ENCODE assay signal across 8 mouse cellular contexts in the genomic region with DNA sequence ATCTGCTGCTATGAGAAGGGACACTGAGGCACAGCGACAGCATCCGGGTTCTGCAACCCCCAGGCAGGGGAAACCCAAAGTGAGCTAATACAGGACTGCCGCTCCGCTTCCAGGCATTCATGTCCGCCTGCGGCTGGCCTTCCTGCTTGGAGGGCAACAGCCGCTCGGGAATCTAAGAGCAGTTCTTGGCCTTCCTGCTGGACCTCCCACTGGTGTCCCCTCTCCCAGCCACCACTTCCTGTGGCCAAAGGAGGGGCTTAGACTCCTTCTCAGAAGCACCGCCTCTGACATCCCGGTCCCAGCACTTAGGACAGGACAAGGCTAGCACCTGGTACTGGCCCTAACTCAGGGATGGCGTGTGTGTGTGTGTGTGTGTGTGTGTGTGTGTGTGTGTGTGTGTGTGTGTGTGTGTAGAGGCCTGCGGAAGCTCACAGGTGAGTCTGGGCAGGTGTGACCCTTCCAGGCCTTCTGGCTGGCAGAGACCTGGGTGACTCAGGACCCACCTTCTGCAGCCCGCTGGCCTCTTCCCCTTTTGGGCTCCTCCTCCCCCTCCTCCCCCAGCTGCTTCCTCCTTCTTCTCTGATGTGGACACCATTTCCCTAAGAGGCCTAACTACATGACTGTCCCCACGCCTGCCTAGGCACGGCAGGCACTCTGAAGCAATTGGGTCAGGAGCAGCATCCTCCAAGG. TPM values are rescaled to one million over a fixed set of nuclear protein-coding genes. Genes with fewer than 3 reads are reported as not detected.
A peak's percentile ranks its signal among the peaks of the same experiment; 100 is the strongest.
DNase-seq lines count a peak whose midpoint lies in the region; ATAC-seq and TF ChIP-seq lines count a peak whose summit lies in the region.

No protein-coding gene starts in this region.

- peak overlapping the region; percentile 32 for H3K4me2 ChIP-seq in intestine, postnatal 0 days (replicated peaks; ENCODE audit: low read depth)

- peak overlapping the region; percentile 79 for H3K27ac ChIP-seq in thymus, adult 2 months (ENCODE audit: control insufficient read depth, insufficient read depth, low read length)
- H3K27ac ChIP-seq in intestine, postnatal 0 days (ENCODE audit: low read depth, low read length), result peak overlapping the region; percentile 54; the same call in 1 of the 2 replicates

- no peak for TF ChIP-seq CTCF in thymus, adult 2 months (IDR thresholded peaks at IDR 0.05; ENCODE audit: borderline replicate concordance, control insufficient read depth, extremely low read depth, insufficient read depth, low read length, poor library complexity)
- no peak for TF ChIP-seq CTCF in intestine, postnatal 0 days (IDR thresholded peaks at IDR 0.05; ENCODE audit: low read depth)
- TF ChIP-seq CTCF in lung, adult 2 months (IDR thresholded peaks at IDR 0.05; ENCODE audit: insufficient read depth, low read length), result no peak

- H3K9ac ChIP-seq in intestine, postnatal 0 days (ENCODE audit: low read depth, low read length), result no peak overlapping the region

- no peaks in the 10 kb centered on the region for H3K27me3 ChIP-seq in thymus, adult 2 months (ENCODE audit: control insufficient read depth, insufficient read depth, low read length)
- no peaks in the 10 kb centered on the region for H3K27me3 ChIP-seq in intestine, postnatal 0 days (replicated peaks; ENCODE audit: control insufficient read depth, insufficient read depth, low read length)

- H3K4me3 ChIP-seq in thymus, adult 2 months (ENCODE audit: control insufficient read depth, insufficient read depth, low read length), result no peak overlapping the region
- H3K4me3 ChIP-seq in intestine, postnatal 0 days (ENCODE audit: low read depth, low read length), result no peak overlapping the region
- peak overlapping the region; percentile 45 for H3K4me3 ChIP-seq in lung, adult 2 months (replicated peaks; ENCODE audit: extremely low read depth, low read depth, low read length)

- 68% methylated on average over 15 of the region's 15 CpGs for WGBS in thymus, adult 2 months
- WGBS in intestine, postnatal 0 days, result 56% methylated on average over 15 of the region's 15 CpGs
- 20% methylated on average over 15 of the region's 15 CpGs for WGBS in lung, adult 2 months

- peak; percentile 64 for ATAC-seq in granulocyte monocyte progenitor cell, adult 5-6 weeks (replicated peaks; ENCODE audit: poor library complexity, severe bottlenecking)
- ATAC-seq in intestine, postnatal 0 days, result no peak

- no peaks in the 10 kb centered on the region for H3K36me3 ChIP-seq in thymus, adult 2 months (ENCODE audit: control insufficient read depth, insufficient read depth, low read length)
- H3K36me3 ChIP-seq in intestine, postnatal 0 days (ENCODE audit: control insufficient read depth, insufficient read depth), result peaks cover 14% of the 10 kb centered on the region; the same call in 1 of the 2 replicates

- no peak for TF ChIP-seq POLR2A in thymus, adult 2 months (IDR thresholded peaks at IDR 0.05; ENCODE audit: control insufficient read depth, extremely low read depth, insufficient read depth, low read length, poor library complexity)
- TF ChIP-seq POLR2A in lung, adult 2 months (IDR thresholded peaks at IDR 0.05; ENCODE audit: borderline replicate concordance, extremely low read depth, low read depth, low read length), result 0 out of 2 replicates have a peak, but pooled peaks have one; percentile 32

- no peaks in the 10 kb centered on the region for H3K9me3 ChIP-seq in intestine, postnatal 0 days (ENCODE audit: control insufficient read depth)

- peaks cover 88% of the 10 kb centered on the region for H3K4me1 ChIP-seq in thymus, adult 2 months (replicated peaks; ENCODE audit: control insufficient read depth, insufficient read depth, low read length)
- H3K4me1 ChIP-seq in intestine, postnatal 0 days (replicated peaks; ENCODE audit: control insufficient read depth, insufficient read depth, low read length), result peaks cover 27% of the 10 kb centered on the region
- peaks cover 81% of the 10 kb centered on the region for H3K4me1 ChIP-seq in lung, adult 2 months (ENCODE audit: control insufficient read depth, insufficient read depth, low read length)

- peak; percentile 33 for DNase-seq in thymus, adult 2 months
- no peak for DNase-seq in thymus, postnatal 36 days
- DNase-seq in lung, adult 2 months, result peak; percentile 34
- peak; percentile 86 to 88 for DNase-seq in spleen, postnatal 36 days (ENCODE audit: low spot score in 2 of 2)
- no peak for DNase-seq in T-cell, adult 2 months (ENCODE audit: low spot score)
- no peak for DNase-seq in frontal cortex, postnatal 36 days (ENCODE audit: low spot score in 2 of 2)

RNA-seq across cellular contexts. Expression of a gene that starts 6.3 kb away (rescaled TPM):
- 1,154 and 1,267 TPM in 2 replicates for polyA plus RNA-seq in thymus, adult 2 months (2012; rRNA removed)
- 410 and 448 TPM in 2 replicates for total RNA-seq in granulocyte monocyte progenitor cell, adult 5-6 weeks (2014; fragmentation: Nextera tagmentation)
- 395 and 452 TPM in 2 replicates for total RNA-seq in granulocyte monocyte progenitor cell, adult 5-6 weeks (2017)
- polyA plus RNA-seq in intestine, postnatal 0 days (2015; fragmentation: Nextera tagmentation; extraction: Ambion mirVana), result 245 and 265 TPM in 2 replicates
- 844 and 991 TPM in 2 replicates for polyA plus RNA-seq in lung, adult 2 months (2012; rRNA removed)

RNA-seq across cellular contexts. Expression of a gene that starts 19.8 kb away (rescaled TPM):
- 4.3 and 4.9 TPM in 2 replicates for polyA plus RNA-seq in thymus, adult 2 months (2012; rRNA removed)
- not detected in 2 replicates for total RNA-seq in granulocyte monocyte progenitor cell, adult 5-6 weeks (2014; fragmentation: Nextera tagmentation)
- total RNA-seq in granulocyte monocyte progenitor cell, adult 5-6 weeks (2017), result not detected in 2 replicates
- 37.1 and 37.3 TPM in 2 replicates for polyA plus RNA-seq in intestine, postnatal 0 days (2015; fragmentation: Nextera tagmentation; extraction: Ambion mirVana)
- polyA plus RNA-seq in lung, adult 2 months (2012; rRNA removed), result 81.0 and 95.6 TPM in 2 replicates

RNA-seq across cellular contexts. Expression of a gene that starts 40.5 kb away (rescaled TPM):
- 9.1 and 11.2 TPM in 2 replicates for polyA plus RNA-seq in thymus, adult 2 months (2012; rRNA removed)
- total RNA-seq in granulocyte monocyte progenitor cell, adult 5-6 weeks (2014; fragmentation: Nextera tagmentation), result not detected in 2 replicates
- not detected in 2 replicates for total RNA-seq in granulocyte monocyte progenitor cell, adult 5-6 weeks (2017)
- polyA plus RNA-seq in intestine, postnatal 0 days (2015; fragmentation: Nextera tagmentation; extraction: Ambion mirVana), result 15.5 and 15.6 TPM in 2 replicates
- 1.8 and 16.1 TPM in 2 replicates for polyA plus RNA-seq in lung, adult 2 months (2012; rRNA removed)

RNA-seq across cellular contexts. Expression of a gene that starts 41.4 kb away (rescaled TPM):
- 65.1 and 67.4 TPM in 2 replicates for polyA plus RNA-seq in thymus, adult 2 months (2012; rRNA removed)
- total RNA-seq in granulocyte monocyte progenitor cell, adult 5-6 weeks (2014; fragmentation: Nextera tagmentation), result 89.9 and 105 TPM in 2 replicates
- 46.9 and 76.8 TPM in 2 replicates for total RNA-seq in granulocyte monocyte progenitor cell, adult 5-6 weeks (2017)
- 36.9 and 38.9 TPM in 2 replicates for polyA plus RNA-seq in intestine, postnatal 0 days (2015; fragmentation: Nextera tagmentation; extraction: Ambion mirVana)
- 41.5 and 41.8 TPM in 2 replicates for polyA plus RNA-seq in lung, adult 2 months (2012; rRNA removed)

RNA-seq across cellular contexts. Expression of a gene that starts 48.2 kb away (rescaled TPM):
- 2.4 TPM in 2 replicates for polyA plus RNA-seq in thymus, adult 2 months (2012; rRNA removed)
- 0.34 TPM in 1 of 2 replicates, not detected in the other for total RNA-seq in granulocyte monocyte progenitor cell, adult 5-6 weeks (2014; fragmentation: Nextera tagmentation)
- total RNA-seq in granulocyte monocyte progenitor cell, adult 5-6 weeks (2017), result 0.26 and 0.46 TPM in 2 replicates
- 0.31 and 0.50 TPM in 2 replicates for polyA plus RNA-seq in intestine, postnatal 0 days (2015; fragmentation: Nextera tagmentation; extraction: Ambion mirVana)
- polyA plus RNA-seq in lung, adult 2 months (2012; rRNA removed), result 1.7 and 1.8 TPM in 2 replicates

Comparison
In these comparisons a context has a peak if more than half of its experiments do, and no peak if none do; other contexts are left out.
1. DNase-seq: peak in thymus, adult 2 months (single experiment), lung, adult 2 months (single experiment) and spleen, postnatal 36 days (2 of 2); none in thymus, postnatal 36 days (0 of 2), T-cell, adult 2 months (single experiment) and frontal cortex, postnatal 36 days (0 of 2).